Mouse (Mus musculus): ENCODE results near the gene H2-Q6.
"Not testable (repeated sequence)": the region's sequence is repeated elsewhere in the genome, so short reads cannot be mapped to it uniquely, and the experiment has no call there.

- not testable (repeated sequence) for TF ChIP-seq CTCF, EP300 (IDR thresholded peaks at IDR 0.05)
Observed at GRCm38 (mm10) chr17:35468936-35469335, 44.3 kb downstream of the H2-Q6 start.
